Mouse (Mus musculus) cerebellum, postnatal 10 days (tissue): ENCODE measurements at regions not wholly inside any gene's neighbourhood (a gene's known extent, or its start where the extent isn't known, plus 50 kb on each side); places are given as distances from the start of the nearest gene placed in this dataset.
A peak's percentile ranks its signal among the peaks of the same experiment; 100 is the strongest.

Source experiments
- DNase-seq, 2 experiments: peaks; one replicate each; pipeline ENCODE4 v3.0.0; 2021; ENCODE audit warnings: mixed read lengths in 2 of 2

- DNase-seq: no peak
These were observed 116.9 kb upstream of the Neo1 start for GRCm38 (mm10) chr9:59153126-59153525.

GRCm38 (mm10) chr9:59144256-59144800 is 108.1 kb upstream of the Neo1 start:
- DNase-seq: peak; percentile 62 to 78

DNA sequence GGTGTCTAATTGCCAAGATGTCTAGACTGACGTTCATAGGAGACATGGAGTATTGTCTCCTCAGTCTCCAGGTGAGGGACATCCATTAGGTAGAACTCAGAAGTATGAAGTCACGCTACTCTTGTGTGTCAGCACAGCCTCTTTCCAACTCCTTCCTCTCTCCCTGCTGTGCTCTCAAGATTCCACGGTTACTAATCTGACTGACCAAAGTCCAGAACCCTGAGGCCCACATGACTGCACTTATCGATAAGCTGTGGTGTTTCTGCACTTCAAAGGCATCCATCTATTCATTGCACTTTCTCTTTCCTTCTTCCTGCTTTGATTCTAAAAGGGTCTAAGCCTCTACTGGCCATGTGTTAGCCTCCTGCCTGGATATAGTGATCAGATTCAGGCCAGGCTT is 107.4 kb upstream of the Neo1 start:
- DNase-seq: no peak

DNA sequence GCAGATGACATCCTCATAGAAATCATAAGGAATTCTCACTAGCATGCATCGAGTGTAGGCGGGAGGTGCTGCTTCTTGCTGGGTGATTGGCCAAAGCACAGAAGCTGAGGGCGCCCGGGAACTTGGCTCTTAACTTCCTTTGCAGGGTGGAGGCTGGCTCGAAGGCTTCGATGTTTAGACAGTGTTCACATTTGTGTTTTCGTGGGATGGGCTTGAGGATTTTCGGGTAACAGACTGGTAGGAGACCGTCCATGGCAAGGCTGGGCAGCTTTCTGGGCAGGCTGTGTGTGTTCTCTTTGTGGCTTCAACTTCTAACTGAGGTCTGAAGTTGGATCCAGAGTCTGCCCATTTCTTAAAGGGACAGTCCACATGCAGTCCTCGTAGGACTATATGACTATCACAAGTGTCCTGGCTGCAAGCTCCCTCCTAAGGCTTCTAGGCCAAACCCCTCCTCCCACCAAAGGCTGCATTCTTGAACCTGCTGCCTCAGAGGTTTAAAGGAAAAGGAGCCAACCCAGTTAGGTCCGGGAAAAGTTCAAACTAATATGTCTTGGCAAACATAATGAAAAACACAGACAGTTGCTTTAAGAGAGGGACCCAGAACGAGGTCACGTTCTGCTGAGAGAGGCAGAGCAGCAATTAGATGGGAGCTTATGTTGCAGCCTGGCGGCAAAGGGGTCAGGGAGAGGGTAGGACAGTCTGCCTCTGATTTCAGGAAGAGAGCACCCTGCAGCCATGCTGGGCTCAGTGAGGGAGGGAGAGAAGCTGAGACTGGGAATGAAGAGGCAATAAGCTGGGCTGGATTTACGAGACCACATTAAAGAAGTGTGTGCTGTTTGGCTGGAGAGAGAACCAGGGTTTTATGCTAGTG is 98.2 kb upstream of the Neo1 start:
- DNase-seq: peak; percentile 54 to 68

- peak; percentile 83 to 87 for DNase-seq
These were observed 93.6 kb upstream of the Neo1 start for GRCm38 (mm10) chr9:59129699-59130340.

GRCm38 (mm10) chr9:59129252-59129651 is 93.0 kb upstream of the Neo1 start:
- peak; percentile 58 to 59 for DNase-seq

GRCm38 (mm10) chr9:59128023-59128422 is 91.8 kb upstream of the Neo1 start:
- peak; percentile 79 to 82 for DNase-seq

DNA sequence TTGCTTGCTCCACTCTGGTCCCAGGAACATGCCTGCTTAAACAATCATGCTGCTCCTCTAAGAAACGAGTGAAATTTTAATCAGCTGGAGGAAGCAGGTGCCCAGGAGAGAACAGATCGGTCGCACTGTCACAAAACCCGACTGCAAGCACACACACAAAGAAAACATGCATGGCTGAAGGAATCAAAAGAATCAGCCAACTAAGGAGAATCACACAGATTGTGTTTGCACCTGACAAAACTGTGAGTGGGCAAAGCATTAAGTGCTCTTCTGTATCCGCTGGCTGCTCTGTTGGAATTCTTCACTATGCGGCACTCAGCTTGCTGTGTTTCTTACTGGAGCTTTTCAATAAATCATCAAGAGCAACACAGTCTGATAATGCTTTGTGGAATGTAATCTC is 89.6 kb upstream of the Neo1 start:
- DNase-seq: no peak

DNA sequence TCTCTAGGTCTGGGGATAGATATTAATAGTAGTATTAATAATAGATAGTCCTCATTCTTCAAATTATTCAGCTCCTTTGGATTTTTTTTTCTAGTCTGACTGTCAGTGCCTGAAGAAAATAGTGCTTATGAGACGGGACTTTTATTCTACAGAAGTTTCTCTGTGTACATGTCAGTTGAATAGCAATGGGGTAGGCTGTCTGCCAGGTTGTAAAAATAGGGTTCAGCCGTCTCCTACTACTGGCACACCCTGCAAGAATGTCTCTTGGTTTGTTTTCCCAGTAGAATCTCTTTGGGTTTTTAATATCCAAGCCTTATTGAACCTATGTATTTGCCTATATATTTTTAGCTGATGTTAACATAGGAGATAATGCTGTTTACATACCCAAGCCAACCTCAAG is 80.3 kb upstream of the Neo1 start:
- DNase-seq: no peak

GRCm38 (mm10) chr9:59113859-59114258 is 77.6 kb upstream of the Neo1 start:
- no peak for DNase-seq

- DNase-seq: no peak
These were observed 63.5 kb upstream of the Neo1 start for GRCm38 (mm10) chr9:59099738-59100137.

- DNase-seq: peak; percentile 88 to 93
These were observed 61.3 kb upstream of the Neo1 start for GRCm38 (mm10) chr9:59097564-59097963.

GRCm38 (mm10) chr9:59096551-59097268 is 60.5 kb upstream of the Neo1 start:
- peak; percentile 70 to 79 for DNase-seq

DNA sequence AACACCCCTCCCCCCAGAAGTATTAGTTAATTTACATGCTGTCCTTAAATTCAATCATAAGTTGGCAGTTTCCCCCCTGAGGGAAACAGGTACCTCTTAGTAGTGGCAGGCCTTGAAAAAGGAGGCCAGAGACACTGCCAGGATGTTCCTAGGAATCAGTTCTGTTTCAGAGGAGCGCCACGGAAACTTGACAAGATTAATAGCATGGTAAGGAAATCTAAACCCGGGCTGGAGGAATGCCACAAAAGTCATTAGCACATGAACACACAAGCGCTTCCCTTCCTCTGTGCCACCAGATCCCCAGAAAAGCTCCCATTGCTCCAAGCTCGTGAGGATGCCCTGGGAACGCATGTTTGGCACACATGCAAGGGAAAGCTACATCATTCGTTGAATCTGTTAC is 59.4 kb upstream of the Neo1 start:
- peak; percentile 26 to 45 for DNase-seq

DNA sequence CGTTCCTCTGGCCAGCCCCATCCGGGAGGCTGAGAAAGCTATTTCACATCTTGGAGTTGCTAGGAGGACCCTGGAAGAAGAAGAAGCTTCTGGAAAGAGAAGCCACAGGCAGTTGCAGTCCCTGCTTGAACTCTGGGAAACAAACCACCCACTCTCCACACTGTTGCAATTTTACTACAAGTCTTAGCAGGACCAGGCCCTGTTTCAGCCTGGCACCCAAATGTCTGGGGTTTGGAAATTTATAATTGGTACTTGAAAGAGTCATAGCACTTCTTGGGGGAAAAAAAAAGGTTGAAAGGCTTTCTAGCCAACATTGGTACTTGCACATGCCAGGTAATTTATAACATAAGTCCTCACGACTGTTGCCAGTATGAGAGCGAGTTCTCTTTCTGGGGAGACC is 57.9 kb upstream of the Neo1 start:
- no peak for DNase-seq

DNA sequence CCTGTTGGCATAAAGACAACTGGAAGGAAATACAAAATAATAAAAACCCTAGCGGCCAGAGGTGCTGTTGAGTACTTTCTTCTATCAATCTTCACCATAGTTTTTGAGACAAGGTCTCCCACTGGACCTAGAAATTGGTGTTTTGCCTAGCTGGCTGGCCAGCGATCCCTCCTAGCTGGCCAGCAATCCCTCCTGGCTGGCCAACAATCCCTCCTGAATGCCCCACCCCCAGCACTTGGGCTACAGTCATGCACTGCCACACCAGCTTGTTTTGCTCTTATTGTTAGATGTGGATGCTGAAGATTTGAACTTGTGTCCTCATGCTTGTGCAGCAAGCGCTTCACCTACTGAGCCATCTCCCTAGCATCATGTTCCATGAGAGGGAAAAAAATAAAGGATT is 54.9 kb upstream of the Neo1 start:
- peak; percentile 49 to 70 for DNase-seq

DNA sequence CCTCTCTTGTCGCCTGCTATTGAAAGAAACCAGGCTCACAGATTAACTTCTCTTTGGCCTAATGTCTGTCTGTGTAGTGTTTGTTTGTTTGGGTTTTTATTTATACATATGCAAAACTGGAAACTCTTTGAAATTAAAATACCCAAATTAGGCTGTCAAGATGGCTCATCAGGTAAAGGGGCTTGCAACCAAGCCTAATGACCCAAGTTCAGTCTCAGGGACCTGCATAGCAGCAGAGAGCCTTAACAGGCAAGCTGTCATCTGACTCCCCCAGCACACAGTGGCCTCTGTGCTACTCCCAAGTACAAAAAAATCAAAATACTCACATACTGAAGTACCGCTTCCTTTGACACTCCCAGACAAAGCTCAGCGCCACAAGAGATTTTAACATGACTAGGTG is 51.5 kb upstream of the Neo1 start:
- DNase-seq: no peak

DNA sequence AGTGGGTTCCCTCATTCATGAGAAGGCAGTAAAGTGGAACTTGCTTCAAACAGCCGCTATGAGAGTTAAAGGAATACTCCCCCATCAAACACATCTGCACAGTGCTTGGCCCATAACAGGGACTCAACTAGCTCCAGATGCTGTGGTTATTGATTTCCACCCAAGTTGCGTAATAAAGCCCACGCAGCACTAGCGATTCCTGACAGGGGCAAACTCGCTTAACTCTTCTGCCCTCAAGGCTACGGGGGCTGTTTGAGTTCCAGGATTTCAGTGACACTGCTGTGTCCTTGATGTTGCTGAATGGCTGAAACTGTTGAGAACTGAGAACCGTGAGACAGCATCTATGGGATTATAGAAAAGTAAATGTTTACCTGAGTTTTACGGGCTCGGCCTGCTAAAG is 50.9 kb upstream of the Neo1 start:
- DNase-seq: no peak

DNA sequence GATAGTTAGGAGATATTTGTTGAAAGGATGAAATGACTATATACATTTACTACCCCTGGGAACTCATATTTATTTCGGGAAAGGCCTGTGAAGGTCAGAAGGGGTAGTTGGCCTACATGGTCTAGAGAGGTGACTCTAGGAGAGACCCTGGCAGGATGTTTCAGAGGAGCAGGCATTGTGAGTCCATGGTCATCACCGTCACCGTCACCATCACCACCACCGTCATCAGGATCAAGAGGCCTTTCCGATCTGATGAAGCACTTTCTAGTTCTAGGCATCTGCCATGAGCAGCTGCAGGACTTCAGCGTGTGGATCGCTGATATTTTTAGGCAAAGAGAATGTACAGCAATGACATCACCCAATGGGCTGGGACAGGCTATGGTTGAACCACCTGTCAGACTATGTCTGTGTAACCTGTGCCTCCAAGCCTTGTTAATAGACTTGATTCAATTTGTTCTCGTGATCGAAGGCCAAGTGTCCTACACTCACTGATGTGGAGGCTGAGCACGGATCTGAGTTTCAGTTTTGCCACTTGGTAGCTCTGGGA is 50.4 kb upstream of the Neo1 start:
- no peak for DNase-seq
